Mouse (Mus musculus) adrenal gland, postnatal 4 days (tissue): ENCODE measurements around the gene Serpina1e. TPM values are rescaled to one million over a fixed set of nuclear protein-coding genes. Genes with fewer than 3 reads are reported as not detected.

Experiments used
- DNase-seq, 2 experiments: peaks; one replicate each; pipeline ENCODE4 v3.0.0; 2021 to 2022; ENCODE audit warnings: low spot score in 2 of 2, mixed read lengths in 2 of 2
- long read RNA-seq, 2 experiments: library from polyadenylated mRNA; stranded (forward); transcript quantifications; one replicate each; pipeline ENCODE4 v2.0.0; 2021
- total RNA-seq, 2 experiments: library from RNA; stranded (reverse); gene quantifications; 2 replicates each; pipeline ENCODE4 v1.2.3; 2021

Gene Serpina1e
- total RNA-seq = 100 to 1,000 TPM in 1 of 2 experiments, 1 to 10 TPM in 1; 8.3 to 423 TPM
- long read RNA-seq, experiment 1, transcript Serpina1e-201 (5 exons, 1,295 nt) = major isoform, 218 of 252 reads
- long read RNA-seq, experiment 1, partial matches to known transcripts = 25 of 252 reads
- long read RNA-seq, experiment 1, other reads (novel, unspliced or antisense) = 9 of 252 reads
- long read RNA-seq, experiment 2, partial matches to known transcripts = 1 of 4 reads
- long read RNA-seq, experiment 2, other reads (novel, unspliced or antisense) = 2 of 4 reads

GRCm38 (mm10) chr12:103958798-103959197, at the start of gene Serpina1e:
TSS of gene Serpina1e (minus strand) at chr12:103958975.
- DNase-seq = no peak

GRCm38 (mm10) chr12:104004689-104005088, 45.9 kb upstream of the Serpina1e start:
- DNase-seq = no peak

DNA sequence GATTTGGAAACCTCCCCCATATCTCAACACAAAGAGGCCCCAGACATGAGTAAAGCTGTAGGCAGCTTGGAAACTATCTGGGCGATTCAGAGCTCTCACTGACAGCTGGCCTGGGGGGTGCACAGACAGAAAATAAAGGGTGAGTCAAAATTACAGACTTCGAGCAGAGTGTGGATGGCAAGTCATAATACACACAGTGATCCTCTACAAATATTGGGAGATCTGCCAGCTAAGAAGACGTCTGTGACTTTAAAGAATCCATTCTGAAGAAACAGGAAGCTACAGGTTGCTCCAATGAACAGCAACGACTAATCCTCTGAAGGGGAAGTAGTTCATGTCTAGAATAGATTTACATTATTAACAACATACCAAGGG, 44.5 kb upstream of the Serpina1e start:
- DNase-seq = no peak

DNA sequence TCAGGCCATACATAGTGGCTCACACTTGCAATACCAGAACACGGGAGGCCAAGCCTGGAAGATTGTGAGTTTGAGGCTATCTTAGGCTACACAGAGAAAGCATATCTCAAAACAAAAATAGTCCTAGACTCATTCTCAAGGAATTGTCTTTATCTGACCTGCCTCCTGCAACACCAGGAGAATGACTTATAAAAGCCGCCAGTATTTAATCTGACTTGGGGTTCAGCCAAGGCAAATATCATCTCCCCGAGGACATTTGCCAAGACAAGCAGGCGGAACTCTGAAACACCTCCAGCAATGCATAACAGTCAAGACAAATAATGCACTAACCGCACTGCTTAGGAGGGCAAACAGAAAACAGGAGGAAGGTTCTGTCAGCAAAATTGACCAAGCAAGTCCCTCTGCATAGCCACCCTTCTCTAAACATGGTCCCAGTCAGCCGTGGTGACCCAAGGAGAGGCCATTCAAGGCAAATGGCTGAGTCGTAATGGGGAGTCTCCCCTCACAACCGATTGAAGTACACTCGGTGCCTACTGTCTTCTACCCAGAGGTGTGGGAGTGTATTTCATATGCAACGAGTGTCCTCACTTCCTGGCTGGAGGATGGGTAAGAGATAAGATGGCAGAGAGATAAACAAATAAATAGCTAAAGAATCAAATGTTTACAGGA, 43.9 kb upstream of the Serpina1e start:
- no peak for DNase-seq

DNA sequence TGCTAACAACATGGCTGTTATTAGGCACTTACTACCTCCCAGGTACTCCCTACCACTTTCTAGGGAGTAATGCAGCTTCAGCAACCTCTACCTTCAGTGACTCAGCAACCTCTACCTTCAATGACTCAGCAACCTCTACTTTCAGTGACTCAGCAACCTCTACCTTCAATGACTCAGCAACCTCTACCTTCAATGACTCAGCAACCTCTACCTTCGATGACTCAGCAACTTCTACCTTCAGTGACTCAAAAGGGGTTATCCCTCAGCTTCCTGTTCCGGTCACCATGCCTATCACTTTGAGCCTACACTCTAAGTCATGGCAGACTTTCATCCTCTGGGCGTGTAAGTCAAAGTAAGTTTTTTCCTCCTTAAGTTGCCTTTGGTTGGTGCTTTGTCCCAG, 41.8 kb upstream of the Serpina1e start:
- no peak for DNase-seq

DNA sequence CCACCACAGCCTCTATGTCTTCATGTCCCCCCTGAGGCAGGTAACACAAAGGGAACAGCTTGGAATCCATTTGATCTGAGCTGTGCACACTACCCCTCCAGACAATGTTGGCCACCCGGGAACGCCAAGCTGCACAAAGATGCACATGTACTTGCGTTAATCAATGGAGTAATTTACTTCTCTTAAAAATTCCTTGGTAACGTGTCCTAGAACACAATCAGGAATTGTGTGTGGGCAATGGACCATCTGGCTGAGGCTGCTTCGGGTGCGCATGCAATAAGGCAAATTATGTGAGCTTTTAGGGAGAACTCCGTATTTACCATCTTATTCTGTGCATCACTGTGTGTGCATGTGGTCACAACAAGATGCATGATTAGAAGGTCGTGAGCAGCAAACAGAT, 40.8 kb upstream of the Serpina1e start:
- no peak for DNase-seq

DNA sequence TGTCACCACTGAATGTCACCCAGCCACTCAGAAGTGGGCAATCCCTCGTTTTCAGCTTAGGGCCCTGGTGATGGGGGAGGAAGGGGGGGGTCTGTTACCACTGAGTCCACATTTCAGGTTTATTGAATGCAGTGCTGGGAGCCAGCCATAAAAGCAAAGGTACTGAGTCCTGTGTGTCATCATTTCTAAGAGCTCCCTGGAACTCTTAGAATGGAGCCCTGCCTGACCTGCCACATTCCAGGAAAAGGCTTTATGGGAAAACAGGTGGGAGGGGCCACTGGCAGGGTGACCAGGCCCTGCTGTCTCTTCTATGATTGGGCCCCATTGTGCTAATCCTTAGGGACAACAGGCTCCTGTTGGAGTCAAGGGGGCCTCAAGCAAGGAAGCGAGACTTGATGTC, 37.7 kb upstream of the Serpina1e start:
- no peak for DNase-seq

DNA sequence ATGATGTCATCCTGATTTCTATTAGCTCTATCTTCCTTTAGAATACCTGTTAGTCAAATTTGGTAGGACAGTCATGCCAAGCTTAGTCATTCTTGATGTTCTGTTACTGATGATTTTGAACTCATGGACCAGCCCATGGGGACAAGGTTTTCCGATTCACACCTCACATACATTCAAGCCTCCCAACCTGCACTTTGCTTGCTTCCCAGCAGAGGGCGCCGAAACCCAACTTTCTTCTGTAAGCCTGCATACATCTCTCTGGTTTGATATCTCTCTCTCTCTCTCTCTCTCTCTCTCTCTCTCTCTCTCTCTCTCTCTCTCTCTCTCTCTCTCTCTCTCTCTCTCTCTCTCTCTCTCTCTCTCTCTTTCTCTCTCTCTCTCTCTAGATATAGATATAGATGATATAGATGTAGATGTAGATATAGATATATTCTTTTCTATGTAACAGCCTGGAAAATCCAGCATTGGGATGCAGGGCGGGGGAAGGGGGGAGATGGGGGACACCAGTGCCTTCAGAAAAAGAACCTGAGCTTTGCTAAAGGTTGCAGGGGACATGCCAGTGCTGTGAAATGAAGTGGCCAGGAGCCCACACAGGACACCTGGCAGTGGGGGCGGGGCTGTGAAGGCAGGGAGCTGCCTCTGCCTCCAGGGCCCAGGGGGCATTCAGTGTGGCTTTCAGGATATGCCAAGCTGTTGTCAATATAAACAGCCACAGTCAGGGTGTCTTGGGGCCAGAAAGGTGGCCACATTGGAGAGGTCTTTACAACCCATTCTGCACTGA, 36.7 kb upstream of the Serpina1e start:
- DNase-seq = peak; percentile 25 to 28

- DNase-seq = no peak
Measured at GRCm38 (mm10) chr12:103992945-103993344, 34.2 kb upstream of the Serpina1e start.

GRCm38 (mm10) chr12:103989857-103990256, 31.1 kb upstream of the Serpina1e start, which contains the start of gene Serpina11:
TSS of gene Serpina11 (minus strand) at chr12:103989957.
- DNase-seq = no peak

DNA sequence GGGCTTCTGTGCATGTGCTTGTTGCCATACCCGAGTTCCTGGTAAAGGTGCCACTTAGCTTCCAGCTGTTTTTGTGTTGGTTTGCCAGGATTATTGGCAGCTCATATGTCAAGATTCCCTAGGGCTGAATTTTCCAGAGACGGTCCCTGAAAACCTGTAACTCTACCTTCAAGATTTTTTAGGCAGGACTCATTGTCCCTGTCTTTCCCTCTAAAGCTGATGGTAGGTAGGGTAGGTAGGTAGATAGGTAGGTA, 30.7 kb upstream of the Serpina1e start:
- no peak for DNase-seq

DNA sequence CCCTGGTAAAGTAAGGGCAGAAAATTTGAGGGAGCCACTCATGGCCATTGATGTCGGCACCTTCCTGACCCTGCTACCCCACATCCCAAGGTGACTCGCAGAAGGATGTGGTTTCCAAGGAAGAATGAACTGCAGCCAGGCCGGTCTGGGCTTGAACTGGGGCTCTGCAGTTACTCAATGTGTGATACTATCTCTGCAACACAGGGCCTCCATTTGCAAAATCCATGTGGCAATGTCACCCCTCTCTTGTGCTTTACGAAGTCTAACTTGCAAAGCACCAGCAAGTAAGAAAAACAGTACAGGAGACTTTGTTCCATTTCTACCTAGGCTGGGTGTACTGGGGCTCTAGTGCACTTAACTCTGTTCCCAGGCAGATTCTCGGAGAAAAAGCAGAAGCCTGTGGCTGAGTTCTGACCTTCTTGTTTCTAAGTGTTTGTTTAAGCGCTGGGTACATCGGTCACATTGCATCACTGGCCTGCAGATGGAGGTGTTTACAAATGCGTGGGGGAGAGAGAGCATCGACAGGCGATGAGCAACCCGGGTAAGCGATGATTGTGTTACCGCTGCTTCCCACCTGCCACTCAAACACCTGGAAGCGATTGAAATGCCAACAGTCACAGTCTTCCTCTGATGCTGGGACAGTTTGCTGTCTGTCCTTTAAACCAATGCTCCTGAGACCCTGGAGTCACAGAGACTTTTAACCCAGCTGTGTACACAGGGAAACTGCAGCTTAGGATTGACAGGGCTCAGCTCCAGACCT, 30.2 kb upstream of the Serpina1e start:
- no peak for DNase-seq

DNA sequence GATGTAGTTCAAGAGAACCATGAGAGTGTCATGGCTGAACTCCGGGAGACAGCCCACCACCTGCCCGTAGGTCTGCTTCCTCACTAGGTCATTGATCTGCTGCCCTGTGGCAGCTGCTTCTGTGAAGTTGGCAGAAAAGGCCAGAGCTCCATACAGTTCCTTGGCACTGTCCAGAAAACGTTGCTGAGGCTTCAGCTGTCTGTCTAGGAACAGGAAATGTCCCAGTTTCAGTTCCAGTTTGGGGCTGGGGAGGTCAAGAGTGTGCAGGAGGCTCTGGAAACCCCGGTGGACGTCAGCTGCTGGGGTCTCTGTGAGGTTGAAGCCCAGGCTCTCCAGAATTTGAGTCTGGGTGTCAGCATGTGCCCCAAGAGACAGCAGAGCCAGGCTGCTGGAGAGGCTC, 27.1 kb upstream of the Serpina1e start:
- DNase-seq = no peak

DNA sequence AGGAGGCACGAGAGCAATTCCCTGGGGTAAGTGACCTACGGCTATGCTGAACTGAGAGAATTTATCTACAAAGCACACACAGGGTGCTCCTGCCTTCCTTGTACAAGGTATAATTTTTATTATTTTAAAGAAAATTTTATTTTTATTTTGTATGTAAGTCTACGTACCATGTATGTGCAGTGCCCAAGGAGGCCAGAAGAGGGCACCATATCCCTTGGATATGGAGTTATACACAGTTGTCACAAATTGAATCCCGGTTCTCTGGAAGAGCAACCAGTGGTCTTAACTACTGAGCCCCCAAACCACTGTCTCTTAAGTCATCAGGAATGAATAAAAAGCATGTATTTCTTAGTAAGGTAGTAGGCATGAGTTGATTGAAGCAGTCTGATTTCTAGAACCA, 26.2 kb upstream of the Serpina1e start:
- no peak for DNase-seq

DNA sequence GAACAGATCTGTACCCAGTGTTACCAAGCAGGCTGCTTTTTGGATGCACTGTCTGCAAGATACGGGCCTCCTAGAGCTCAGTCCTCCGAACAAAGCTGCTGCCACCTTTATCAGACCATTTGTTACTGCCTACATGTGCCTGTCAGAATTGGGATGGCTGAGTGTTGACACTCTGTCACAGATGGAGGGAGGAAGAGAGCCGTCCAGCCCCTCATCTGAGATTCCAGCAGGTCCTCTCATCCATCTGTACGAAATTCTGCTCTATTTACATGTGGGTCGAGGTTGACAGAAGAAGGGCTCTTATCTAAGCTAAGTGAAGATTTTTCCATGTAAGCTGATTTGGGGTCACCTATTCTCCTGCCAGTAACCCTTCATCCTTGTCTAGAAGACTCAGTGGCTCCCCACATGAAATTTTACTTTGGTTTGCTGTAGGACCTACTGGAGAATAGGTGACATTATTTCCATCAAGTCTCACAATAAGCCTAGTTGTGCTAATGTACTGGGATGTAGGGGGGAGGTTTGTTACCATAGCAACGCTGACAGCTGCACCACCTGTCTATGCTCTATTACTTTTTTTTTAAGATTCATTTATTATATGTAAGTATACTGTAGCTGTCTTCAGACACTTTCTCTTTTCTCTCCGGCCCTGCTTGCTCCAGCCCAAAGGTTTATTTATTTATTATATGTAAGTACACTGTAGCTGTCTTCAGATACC, 23.0 kb upstream of the Serpina1e start:
- DNase-seq = no peak

DNA sequence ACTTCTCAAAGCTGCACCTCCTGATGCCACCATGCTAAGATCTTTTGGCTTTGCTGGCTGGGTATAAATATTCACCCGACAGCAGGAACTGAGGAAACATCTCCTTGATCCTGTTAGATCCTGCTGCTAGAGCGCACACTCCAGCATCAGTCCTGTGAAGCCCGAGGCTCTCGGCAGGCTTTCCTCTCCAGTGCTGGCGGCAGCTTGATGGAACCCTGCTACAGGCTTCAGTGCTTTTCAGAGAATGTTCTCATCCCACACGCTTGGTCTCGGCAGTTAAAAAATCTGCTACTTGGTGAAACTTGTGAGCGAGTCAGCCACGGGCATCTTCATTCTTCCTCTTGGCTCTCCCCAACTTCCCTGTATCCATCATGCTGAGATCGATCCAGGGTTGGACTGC, 19.5 kb upstream of the Serpina1e start:
- DNase-seq = no peak

DNA sequence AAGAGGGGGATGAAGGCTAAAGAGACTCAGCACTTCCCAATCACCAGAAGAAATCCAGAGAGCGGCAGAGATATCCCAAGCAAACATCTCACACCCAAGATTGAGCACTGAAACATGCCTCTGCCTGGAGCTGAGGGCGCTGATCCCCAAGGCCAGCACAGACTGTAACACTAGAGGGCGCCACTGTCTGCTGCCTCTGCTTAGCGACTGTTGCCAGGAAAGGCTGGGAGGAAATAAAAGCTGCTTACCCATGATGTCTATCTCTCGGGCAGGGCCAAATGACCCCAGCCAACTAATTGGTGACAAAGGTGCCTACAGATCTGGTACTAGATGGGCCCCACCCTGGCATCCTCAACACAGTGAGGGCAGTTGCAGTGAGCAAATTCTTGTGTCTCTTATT, 19.1 kb upstream of the Serpina1e start:
- DNase-seq = no peak

GRCm38 (mm10) chr12:103977060-103977459, 18.3 kb upstream of the Serpina1e start:
- DNase-seq = no peak

DNA sequence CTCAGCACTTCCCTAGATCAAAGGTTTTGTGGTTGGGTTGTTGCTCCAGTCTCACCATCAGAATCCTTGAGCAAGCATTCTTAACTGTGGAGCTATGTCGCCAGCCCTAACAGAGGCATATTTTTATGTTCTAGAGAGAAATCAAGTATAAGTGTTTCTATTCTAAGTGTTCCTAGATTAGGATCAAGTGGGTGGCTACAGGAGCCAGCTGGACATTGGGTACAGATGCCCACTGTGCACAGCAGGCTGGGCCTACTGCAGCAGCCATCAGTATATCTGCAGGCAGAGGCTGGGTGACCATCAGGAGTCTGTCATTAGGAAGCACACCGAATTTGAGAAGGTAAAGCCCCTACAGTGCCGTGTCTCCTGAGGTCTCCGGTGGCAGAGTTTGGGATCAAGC, 12.3 kb upstream of the Serpina1e start:
- DNase-seq = no peak

DNA sequence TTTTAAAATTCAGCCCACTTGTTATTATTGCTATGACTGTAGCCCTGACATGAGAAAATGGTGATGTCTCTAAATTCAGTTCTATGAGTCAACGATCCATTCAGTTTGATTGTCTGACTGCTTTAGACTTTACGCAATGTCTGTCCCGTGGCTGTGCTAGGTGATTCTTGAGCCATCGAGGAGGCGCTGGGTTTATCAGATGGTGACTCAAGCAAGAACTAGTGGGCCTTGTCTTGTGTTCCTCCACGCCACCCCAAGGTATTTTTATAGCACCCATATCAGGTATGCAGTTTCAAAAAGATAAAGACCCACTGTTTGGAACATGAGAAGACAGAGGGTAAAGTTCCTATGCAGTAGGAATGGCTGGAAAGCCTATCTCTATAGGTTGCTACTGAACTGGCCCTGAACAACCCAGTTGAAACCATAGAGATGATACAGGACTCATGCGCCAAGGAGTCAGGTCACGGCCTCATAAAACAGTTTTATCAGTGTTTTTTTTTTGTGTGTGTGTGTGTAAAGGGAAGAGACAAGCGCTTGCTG, 10.9 kb upstream of the Serpina1e start:
- no peak for DNase-seq

GRCm38 (mm10) chr12:103966761-103967160, 8.0 kb upstream of the Serpina1e start:
- no peak for DNase-seq
